29 mouse cellular contexts compared by ENCODE assay signal in the genomic region with DNA sequence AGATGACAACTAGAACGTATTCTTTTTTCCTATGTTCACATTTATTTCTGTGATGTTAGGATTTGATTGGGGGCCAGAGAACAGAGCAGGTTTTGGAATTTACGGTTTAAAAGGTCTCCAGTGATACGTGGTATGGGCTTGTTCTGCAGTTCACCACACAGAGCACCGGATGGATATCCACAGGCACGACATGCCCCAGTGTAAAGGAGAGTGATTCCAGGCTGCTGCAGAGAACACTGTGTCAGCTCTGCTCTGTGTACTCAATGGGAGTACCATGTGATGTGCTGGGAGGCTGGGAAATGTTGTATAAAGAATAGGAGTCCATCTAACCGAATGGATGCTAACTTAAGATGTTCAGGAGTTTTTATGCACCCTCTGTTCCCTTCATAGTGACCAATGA. TPM values are rescaled to one million over a fixed set of nuclear protein-coding genes. Genes with fewer than 3 reads are reported as not detected.
A peak's percentile ranks its signal among the peaks of the same experiment; 100 is the strongest.
DNase-seq lines count a peak whose midpoint lies in the region; ATAC-seq and TF ChIP-seq lines count a peak whose summit lies in the region.
"Had no signal": no experiment of that assay in that cellular context is flagged by ENCODE, and none has a peak within 500 bp of the region (broad histone marks: within the 10 kb centered on the region; RNA-seq: fewer than 3 reads in every experiment).

No protein-coding gene starts in this region.

- H3K4me1 ChIP-seq in embryonic facial prominence, embryonic 11.5 days (ENCODE audit: control insufficient read depth, insufficient read depth, low read length) = no peaks in the 10 kb centered on the region
- peaks cover 33% of the 10 kb centered on the region for H3K4me1 ChIP-seq in embryonic facial prominence, embryonic 10.5 days
- H3K4me1 ChIP-seq in kidney, postnatal 0 days (replicated peaks; ENCODE audit: insufficient read depth, low read length) = no peaks in the 10 kb centered on the region
- H3K4me1 ChIP-seq in neural tube, embryonic 15.5 days = no peaks in the 10 kb centered on the region
- H3K4me1 ChIP-seq: liver, embryonic 12.5 days had no signal

- no peak overlapping the region for H3K9ac ChIP-seq in embryonic facial prominence, embryonic 11.5 days (replicated peaks; ENCODE audit: low read length)
- no peak overlapping the region for H3K9ac ChIP-seq in kidney, postnatal 0 days (ENCODE audit: low read depth, low read length)
- no peak overlapping the region for H3K9ac ChIP-seq in neural tube, embryonic 15.5 days (replicated peaks)
- H3K9ac ChIP-seq: limb, embryonic 12.5 days; liver, embryonic 12.5 days; neural tube, embryonic 13.5 days had no signal

- ATAC-seq in embryonic facial prominence, embryonic 11.5 days (replicated peaks; ENCODE audit: insufficient number of reproducible peaks, low FRiP score, low TSS enrichment, low read depth) = peak; percentile 48; the same call in 1 of the 2 replicates
- ATAC-seq in kidney, postnatal 0 days (replicated peaks; ENCODE audit: low FRiP score, low read depth) = no peak
- ATAC-seq in neural tube, embryonic 15.5 days (ENCODE audit: low FRiP score) = no peak
- ATAC-seq: forebrain, embryonic 16.5 days; hindbrain, postnatal 0 days; intestine, embryonic 16.5 days; liver, embryonic 12.5 days; midbrain, embryonic 16.5 days had no signal

- 68% methylated on average over 6 of the region's 6 CpGs for WGBS in embryonic facial prominence, embryonic 11.5 days
- WGBS in embryonic facial prominence, embryonic 10.5 days = 80% methylated on average over 6 of the region's 6 CpGs
- WGBS in kidney, postnatal 0 days = 53% methylated on average over 6 of the region's 6 CpGs
- 74% methylated on average over 6 of the region's 6 CpGs for WGBS in neural tube, embryonic 15.5 days

- no peaks in the 10 kb centered on the region for H3K36me3 ChIP-seq in embryonic facial prominence, embryonic 11.5 days (replicated peaks; ENCODE audit: control insufficient read depth, insufficient read depth, low read depth, low read length)
- no peaks in the 10 kb centered on the region for H3K36me3 ChIP-seq in embryonic facial prominence, embryonic 10.5 days (replicated peaks)
- H3K36me3 ChIP-seq in kidney, postnatal 0 days (ENCODE audit: insufficient read depth, low read length) = no peaks in the 10 kb centered on the region
- no peaks in the 10 kb centered on the region for H3K36me3 ChIP-seq in neural tube, embryonic 15.5 days
- H3K36me3 ChIP-seq: forebrain, embryonic 10.5 days; limb, embryonic 12.5 days; liver, embryonic 12.5 days; midbrain, embryonic 10.5 days; neural tube, embryonic 13.5 days had no signal

- H3K9me3 ChIP-seq in embryonic facial prominence, embryonic 11.5 days (replicated peaks; ENCODE audit: control insufficient read depth, low read length) = no peaks in the 10 kb centered on the region
- H3K9me3 ChIP-seq in embryonic facial prominence, embryonic 10.5 days = no peaks in the 10 kb centered on the region
- H3K9me3 ChIP-seq in kidney, postnatal 0 days (replicated peaks; ENCODE audit: low read length) = no peaks in the 10 kb centered on the region
- H3K9me3 ChIP-seq in neural tube, embryonic 15.5 days (replicated peaks) = no peaks in the 10 kb centered on the region
- H3K9me3 ChIP-seq: forebrain, embryonic 10.5 days; limb, embryonic 12.5 days; liver, embryonic 12.5 days; midbrain, embryonic 10.5 days; neural tube, embryonic 13.5 days had no signal

- no peaks in the 10 kb centered on the region for H3K27me3 ChIP-seq in embryonic facial prominence, embryonic 11.5 days (ENCODE audit: control insufficient read depth, insufficient read depth, low read length)
- no peaks in the 10 kb centered on the region for H3K27me3 ChIP-seq in embryonic facial prominence, embryonic 10.5 days (replicated peaks; ENCODE audit: low read depth, poor library complexity, severe bottlenecking)
- no peaks in the 10 kb centered on the region for H3K27me3 ChIP-seq in kidney, postnatal 0 days (ENCODE audit: insufficient read depth, low read length)
- no peaks in the 10 kb centered on the region for H3K27me3 ChIP-seq in neural tube, embryonic 15.5 days (replicated peaks)
- H3K27me3 ChIP-seq: limb, embryonic 12.5 days; liver, embryonic 12.5 days; neural tube, embryonic 13.5 days had no signal

- no peak for DNase-seq in embryonic facial prominence, embryonic 11.5 days (ENCODE audit: low spot score)
- no peak for DNase-seq in embryonic facial prominence, embryonic 10.5 days (ENCODE audit: low spot score)
- peak; percentile 42 to 45 for DNase-seq in heart, adult 18-20 months
- DNase-seq in heart, adult 9 months (ENCODE audit: low spot score in 2 of 2) = no peak
- peak; percentile 31 for DNase-seq in kidney, postnatal 0 days (ENCODE audit: low spot score)
- no peak for DNase-seq in kidney, postnatal 10 days
- no peak for DNase-seq in urinary bladder, postnatal 36 days (ENCODE audit: low spot score in 2 of 2)
- DNase-seq: adrenal gland, postnatal 10 days; cerebellum, adult 9-10 months; kidney, adult 9 months; kidney, postnatal 36 days; layer of hippocampus, postnatal 36 days; lung, adult 18-20 months; lung, postnatal 10 days; right cerebral cortex, adult 18-20 months; thymus, adult 2 months; thymus, postnatal 4 days had no signal

- H3K4me2 ChIP-seq in embryonic facial prominence, embryonic 11.5 days (ENCODE audit: low read depth, low read length) = no peak overlapping the region
- H3K4me2 ChIP-seq in kidney, postnatal 0 days (ENCODE audit: low read length) = no peak overlapping the region
- H3K4me2 ChIP-seq in neural tube, embryonic 15.5 days = no peak overlapping the region
- H3K4me2 ChIP-seq: limb, embryonic 12.5 days; liver, embryonic 12.5 days; neural tube, embryonic 13.5 days had no signal

- H3K4me3 ChIP-seq in embryonic facial prominence, embryonic 11.5 days (ENCODE audit: low read depth, low read length) = no peak overlapping the region
- H3K4me3 ChIP-seq in embryonic facial prominence, embryonic 10.5 days = no peak overlapping the region
- H3K4me3 ChIP-seq in kidney, postnatal 0 days (replicated peaks; ENCODE audit: low read depth, low read length) = no peak overlapping the region
- no peak overlapping the region for H3K4me3 ChIP-seq in neural tube, embryonic 15.5 days (replicated peaks)
- H3K4me3 ChIP-seq: forebrain, embryonic 10.5 days; limb, embryonic 12.5 days; liver, embryonic 12.5 days; midbrain, embryonic 10.5 days; myocyte; neural tube, embryonic 13.5 days had no signal

- TF ChIP-seq CTCF in kidney, postnatal 0 days (IDR thresholded peaks at IDR 0.05; ENCODE audit: low read depth) = no peak

- H3K27ac ChIP-seq in embryonic facial prominence, embryonic 11.5 days (replicated peaks; ENCODE audit: low read depth, low read length) = no peak overlapping the region
- H3K27ac ChIP-seq in embryonic facial prominence, embryonic 10.5 days (replicated peaks) = no peak overlapping the region
- H3K27ac ChIP-seq in kidney, postnatal 0 days = no peak overlapping the region
- no peak overlapping the region for H3K27ac ChIP-seq in neural tube, embryonic 15.5 days (replicated peaks)
- H3K27ac ChIP-seq: forebrain, embryonic 10.5 days; hindbrain, postnatal 0 days; limb, embryonic 12.5 days; liver, embryonic 12.5 days; midbrain, embryonic 10.5 days; neural tube, embryonic 13.5 days; stomach, postnatal 0 days had no signal

RNA-seq across cellular contexts. Expression of a gene that starts 1.0 kb away (rescaled TPM):
- 24.1 and 24.2 TPM in 2 replicates for polyA plus RNA-seq in embryonic facial prominence, embryonic 11.5 days (2014; fragmentation: Nextera tagmentation; extraction: Ambion mirVana)
- polyA plus RNA-seq in embryonic facial prominence, embryonic 10.5 days (2016; fragmentation: Nextera tagmentation; extraction: Ambion mirVana) = 11.5 and 12.7 TPM in 2 replicates
- total RNA-seq in heart, adult 18-20 months (2021) = 10 to 100 TPM; 26.0 to 34.6 TPM
- 30.4 and 32.5 TPM in 2 replicates for polyA plus RNA-seq in kidney, postnatal 0 days (2015; fragmentation: Nextera tagmentation; extraction: Ambion mirVana)
- 3.3 and 7.8 TPM in 2 replicates for polyA plus RNA-seq in neural tube, embryonic 15.5 days (2015; fragmentation: Nextera tagmentation; extraction: Ambion mirVana)

Comparison
In these comparisons a context has a peak if more than half of its experiments do, and no peak if none do; other contexts are left out.
1. DNase-seq: peak in heart, adult 18-20 months (2 of 2) and kidney, postnatal 0 days (single experiment); none in embryonic facial prominence, embryonic 11.5 days (single experiment), embryonic facial prominence, embryonic 10.5 days (single experiment), heart, adult 9 months (0 of 2), kidney, postnatal 10 days (single experiment) and urinary bladder, postnatal 36 days (0 of 2).